ENCODE assay signal across 16 mouse cellular contexts in the genomic region with DNA sequence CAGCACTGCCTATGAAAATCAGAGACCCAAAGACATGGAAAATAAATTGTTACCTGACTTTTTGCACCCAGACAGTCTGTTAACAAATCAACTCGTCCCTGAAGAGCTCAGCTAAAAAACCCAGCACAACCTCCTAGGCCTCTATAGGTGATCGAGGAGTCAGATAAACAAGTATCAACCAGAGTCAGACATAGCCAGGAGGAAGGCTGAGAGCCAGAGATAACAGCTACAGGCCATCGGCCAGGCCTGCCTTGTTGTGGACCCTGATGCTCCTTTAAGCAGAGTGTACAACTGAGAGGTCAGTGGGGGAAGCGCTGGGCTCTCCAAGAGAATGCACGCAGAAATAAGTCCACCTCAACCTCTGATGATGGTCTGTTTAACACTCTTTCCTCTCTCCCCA. TPM values are rescaled to one million over a fixed set of nuclear protein-coding genes. Genes with fewer than 3 reads are reported as not detected.
DNase-seq lines count a peak whose midpoint lies in the region; ATAC-seq and TF ChIP-seq lines count a peak whose summit lies in the region.
"Had no signal": no experiment of that assay in that cellular context is flagged by ENCODE, and none has a peak within 500 bp of the region (broad histone marks: within the 10 kb centered on the region; RNA-seq: fewer than 3 reads in every experiment).

No protein-coding gene starts in this region.

- no peak overlapping the region for H3K27ac ChIP-seq in lung, postnatal 0 days (ENCODE audit: low read length)
- peak overlapping the region; percentile 93 for H3K27ac ChIP-seq in liver, embryonic 16.5 days (ENCODE audit: low read length)
- H3K27ac ChIP-seq: embryonic facial prominence, embryonic 12.5 days; forebrain, embryonic 15.5 days; hindbrain, embryonic 13.5 days; neural tube, embryonic 13.5 days had no signal

- H3K4me1 ChIP-seq in lung, postnatal 0 days (ENCODE audit: insufficient read depth, low read depth, low read length) = no peaks in the 10 kb centered on the region
- H3K4me1 ChIP-seq in liver, embryonic 16.5 days (ENCODE audit: control insufficient read depth, low read depth, low read length) = peaks cover 52% of the 10 kb centered on the region

- H3K9ac ChIP-seq in lung, postnatal 0 days (replicated peaks; ENCODE audit: low read depth) = no peak overlapping the region
- H3K9ac ChIP-seq in liver, embryonic 16.5 days (ENCODE audit: low read depth, low read length) = peak overlapping the region; percentile 68
- H3K9ac ChIP-seq: embryonic facial prominence, embryonic 12.5 days; forebrain, embryonic 15.5 days; hindbrain, embryonic 13.5 days; neural tube, embryonic 13.5 days had no signal

- peaks cover 3% of the 10 kb centered on the region for H3K36me3 ChIP-seq in lung, postnatal 0 days (ENCODE audit: insufficient read depth, low read length)
- peaks cover 41% of the 10 kb centered on the region for H3K36me3 ChIP-seq in liver, embryonic 16.5 days (ENCODE audit: control insufficient read depth, insufficient read depth)

- 51% methylated on average over 5 of the region's 5 CpGs for WGBS in lung, postnatal 0 days
- 20% methylated on average over 5 of the region's 5 CpGs for WGBS in liver, embryonic 16.5 days (ENCODE audit: insufficient replicate concordance)

- H3K4me2 ChIP-seq in lung, postnatal 0 days (replicated peaks; ENCODE audit: low read depth, low read length) = no peak overlapping the region
- H3K4me2 ChIP-seq in liver, embryonic 16.5 days (ENCODE audit: low read depth, low read length) = peak overlapping the region; percentile 68
- H3K4me2 ChIP-seq: embryonic facial prominence, embryonic 12.5 days; forebrain, embryonic 15.5 days; hindbrain, embryonic 13.5 days; neural tube, embryonic 13.5 days had no signal

- no peaks in the 10 kb centered on the region for H3K9me3 ChIP-seq in lung, postnatal 0 days (ENCODE audit: low read length)
- H3K9me3 ChIP-seq in liver, embryonic 16.5 days (replicated peaks; ENCODE audit: control insufficient read depth, low read length) = peaks cover 6% of the 10 kb centered on the region; the same call in 1 of the 2 replicates
- H3K9me3 ChIP-seq: embryonic facial prominence, embryonic 12.5 days; forebrain, embryonic 15.5 days; hindbrain, embryonic 13.5 days; neural tube, embryonic 13.5 days had no signal

- TF ChIP-seq EP300 in lung, postnatal 0 days (IDR thresholded peaks at IDR 0.05) = no peak

- no peak for DNase-seq in lung, postnatal 0 days (ENCODE audit: low spot score)
- DNase-seq in lung, postnatal 14 days = no peak
- peak; percentile 4 for DNase-seq in embryo, embryonic 11 days
- DNase-seq in yolk sac, embryonic 10.5 days (ENCODE audit: low spot score) = peak; percentile 33
- no peak for DNase-seq in ovary, postnatal 10 days (ENCODE audit: low spot score)
- DNase-seq in cerebellum, adult 18-20 months = no peak
- DNase-seq: kidney, postnatal 14 days; lung, adult 2 months; midbrain, embryonic 14.5 days; right cerebral cortex, postnatal 25 days; thymus, postnatal 14 days had no signal

- TF ChIP-seq CTCF in lung, postnatal 0 days (IDR thresholded peaks at IDR 0.05) = no peak

- no peak overlapping the region for H3K4me3 ChIP-seq in lung, postnatal 0 days (ENCODE audit: low read depth, low read length)
- peak overlapping the region; percentile 66 for H3K4me3 ChIP-seq in liver, embryonic 16.5 days (ENCODE audit: low read depth, low read length)
- H3K4me3 ChIP-seq: embryonic facial prominence, embryonic 12.5 days; forebrain, embryonic 15.5 days; hindbrain, embryonic 13.5 days; neural tube, embryonic 13.5 days had no signal

- ATAC-seq in lung, postnatal 0 days = 0 out of 2 replicates have a peak, but pooled peaks have one; percentile 25
- ATAC-seq in liver, embryonic 16.5 days (ENCODE audit: low read depth) = peak; percentile 91
- ATAC-seq: forebrain, embryonic 15.5 days had no signal

- H3K27me3 ChIP-seq in lung, postnatal 0 days (replicated peaks; ENCODE audit: insufficient read depth, low read length) = no peaks in the 10 kb centered on the region
- no peaks in the 10 kb centered on the region for H3K27me3 ChIP-seq in liver, embryonic 16.5 days (ENCODE audit: control insufficient read depth, insufficient read depth, low read depth, low read length)
- H3K27me3 ChIP-seq: embryonic facial prominence, embryonic 12.5 days; forebrain, embryonic 15.5 days; hindbrain, embryonic 13.5 days; neural tube, embryonic 13.5 days had no signal

RNA-seq across cellular contexts. Expression of a gene that starts 5.2 kb away (rescaled TPM):
- 104 and 106 TPM in 2 replicates for polyA plus RNA-seq in lung, postnatal 0 days (2015; fragmentation: Nextera tagmentation; extraction: Ambion mirVana)
- polyA plus RNA-seq in liver, embryonic 16.5 days (2015; fragmentation: Nextera tagmentation; extraction: Ambion mirVana) = 256 and 281 TPM in 2 replicates

RNA-seq across cellular contexts. Expression of a gene that starts 26.6 kb away (rescaled TPM):
- 112 and 146 TPM in 2 replicates for polyA plus RNA-seq in lung, postnatal 0 days (2015; fragmentation: Nextera tagmentation; extraction: Ambion mirVana)
- polyA plus RNA-seq in liver, embryonic 16.5 days (2015; fragmentation: Nextera tagmentation; extraction: Ambion mirVana) = 121 and 124 TPM in 2 replicates

RNA-seq across cellular contexts. Expression of a gene that starts 47.1 kb away (rescaled TPM):
- 258 and 279 TPM in 2 replicates for polyA plus RNA-seq in lung, postnatal 0 days (2015; fragmentation: Nextera tagmentation; extraction: Ambion mirVana)
- 107 and 115 TPM in 2 replicates for polyA plus RNA-seq in liver, embryonic 16.5 days (2015; fragmentation: Nextera tagmentation; extraction: Ambion mirVana)

Comparison
In these comparisons a context has a peak if more than half of its experiments do, and no peak if none do; other contexts are left out.
1. DNase-seq: peak in embryo, embryonic 11 days (single experiment) and yolk sac, embryonic 10.5 days (single experiment); none in lung, postnatal 0 days (single experiment), lung, postnatal 14 days (single experiment), ovary, postnatal 10 days (single experiment) and cerebellum, adult 18-20 months (0 of 2).